Mouse (Mus musculus): ENCODE data around the gene Hist1h2ap.

DNA sequence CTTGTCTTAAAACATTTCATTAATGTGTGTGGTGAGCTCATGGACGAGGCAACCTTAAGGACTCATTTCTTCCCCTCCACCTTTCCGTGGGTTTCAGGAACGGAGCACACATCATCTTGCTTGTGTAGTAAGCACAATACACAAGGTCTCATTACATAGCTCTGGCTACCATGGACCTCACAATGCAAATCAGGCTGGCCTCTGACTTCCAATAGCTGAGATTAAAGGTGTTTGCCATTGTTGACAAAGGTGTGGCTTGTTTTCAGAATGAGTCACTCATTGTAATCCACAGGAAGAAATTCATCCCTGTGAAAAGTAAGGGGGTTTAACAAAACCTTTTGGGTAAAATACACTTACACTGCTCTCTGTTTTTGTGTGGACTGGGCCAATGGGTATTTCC is 4.8 kb downstream of the Hist1h2ap start:
- TF ChIP-seq POLR2A (IDR thresholded peaks at IDR 0.05; ENCODE audit: extremely low read depth, insufficient read depth, low read length) (no peak), CTCF (IDR thresholded peaks at IDR 0.05; ENCODE audit: low read depth, low read length) (no peak)
